Comparison of ENCODE assay signal across 8 mouse cellular contexts in genomic region chr10:76931122-76931521, GRCm38 (mm10). TPM values are rescaled to one million over a fixed set of nuclear protein-coding genes. Genes with fewer than 3 reads are reported as not detected.
DNase-seq lines count a peak whose midpoint lies in the region; ATAC-seq lines count a peak whose summit lies in the region.

No protein-coding gene starts in this region.

- 0 out of 2 replicates have a peak, but pooled peaks have one; percentile 42 for ATAC-seq in stomach, embryonic 14.5 days (ENCODE audit: insufficient number of reproducible peaks, insufficient read depth, low FRiP score, low read depth)
- ATAC-seq in hindbrain, embryonic 11.5 days (ENCODE audit: low FRiP score): no peak

- no peak overlapping the region for H3K4me3 ChIP-seq in stomach, embryonic 14.5 days (ENCODE audit: low read depth, low read length)
- no peak overlapping the region for H3K4me3 ChIP-seq in hindbrain, embryonic 11.5 days (ENCODE audit: low read depth, low read length)

- H3K9me3 ChIP-seq in stomach, embryonic 14.5 days (ENCODE audit: control insufficient read depth, low read depth, low read length): no peaks in the 10 kb centered on the region
- H3K9me3 ChIP-seq in hindbrain, embryonic 11.5 days (ENCODE audit: control insufficient read depth, low read length): no peaks in the 10 kb centered on the region

- H3K36me3 ChIP-seq in stomach, embryonic 14.5 days (ENCODE audit: control insufficient read depth, insufficient read depth, low read length): no peaks in the 10 kb centered on the region
- H3K36me3 ChIP-seq in hindbrain, embryonic 11.5 days (ENCODE audit: control insufficient read depth, insufficient read depth, low read length): no peaks in the 10 kb centered on the region

- H3K4me1 ChIP-seq in stomach, embryonic 14.5 days (ENCODE audit: control insufficient read depth, insufficient read depth, low read length): no peaks in the 10 kb centered on the region
- H3K4me1 ChIP-seq in hindbrain, embryonic 11.5 days (replicated peaks; ENCODE audit: control insufficient read depth, insufficient read depth, low read length): no peaks in the 10 kb centered on the region

- no peak overlapping the region for H3K9ac ChIP-seq in stomach, embryonic 14.5 days (replicated peaks; ENCODE audit: low read depth, low read length)
- no peak overlapping the region for H3K9ac ChIP-seq in hindbrain, embryonic 11.5 days (ENCODE audit: low read depth, low read length)

- no peak overlapping the region for H3K4me2 ChIP-seq in stomach, embryonic 14.5 days (replicated peaks; ENCODE audit: low read depth, low read length)
- no peak overlapping the region for H3K4me2 ChIP-seq in hindbrain, embryonic 11.5 days (replicated peaks; ENCODE audit: low read depth, low read length)

- no peak overlapping the region for H3K27ac ChIP-seq in stomach, embryonic 14.5 days (ENCODE audit: low read length)
- H3K27ac ChIP-seq in hindbrain, embryonic 11.5 days (ENCODE audit: low read depth, low read length): no peak overlapping the region

- 54% methylated on average over 6 of the region's 6 CpGs for WGBS in stomach, embryonic 14.5 days
- 90% methylated on average over 6 of the region's 6 CpGs for WGBS in hindbrain, embryonic 11.5 days

- no peaks in the 10 kb centered on the region for H3K27me3 ChIP-seq in stomach, embryonic 14.5 days (ENCODE audit: control insufficient read depth, insufficient read depth, low read length)
- no peaks in the 10 kb centered on the region for H3K27me3 ChIP-seq in hindbrain, embryonic 11.5 days (ENCODE audit: control insufficient read depth, insufficient read depth, low read length)

- peak; percentile 80 for DNase-seq in urinary bladder, postnatal 14 days (ENCODE audit: low spot score)
- DNase-seq in urinary bladder, adult 2 months (ENCODE audit: low spot score): no peak
- DNase-seq in cerebellum, adult 9-11 months: peak; percentile 61
- DNase-seq in heart, postnatal 4 days: peak; percentile 83
- DNase-seq in hindbrain, embryonic 11.5 days (ENCODE audit: low spot score): no peak
- no peak for DNase-seq in right cerebral cortex, postnatal 25 days
- DNase-seq in left cerebral cortex, postnatal 25 days (ENCODE audit: low spot score in 2 of 2): no peak

- intact Hi-C loops in left cerebral cortex, postnatal 25 days (cut with DNase I): no loop called here

RNA-seq across cellular contexts. Expression of gene Pcbp3, which starts 30.6 kb away (rescaled TPM):
- 32.0 and 35.4 TPM in 2 replicates for polyA plus RNA-seq in urinary bladder, adult 2 months (2012; rRNA removed)
- total RNA-seq in heart, postnatal 4 days (2021): 10 to 100 TPM; 10.0 to 11.3 TPM
- polyA plus RNA-seq in stomach, embryonic 14.5 days (2014; fragmentation: Nextera tagmentation; extraction: Ambion mirVana): 27.3 and 28.2 TPM in 2 replicates
- polyA plus RNA-seq in hindbrain, embryonic 11.5 days (2014; fragmentation: Nextera tagmentation; extraction: Ambion mirVana): 30.6 and 37.7 TPM in 2 replicates
- total RNA-seq in left cerebral cortex, postnatal 25 days (2021): 10 to 100 TPM; 67.2 to 72.4 TPM

Comparison
In these comparisons a context has a peak if more than half of its experiments do, and no peak if none do; other contexts are left out.
1. DNase-seq: peak in urinary bladder, postnatal 14 days (single experiment), cerebellum, adult 9-11 months (single experiment) and heart, postnatal 4 days (single experiment); none in urinary bladder, adult 2 months (single experiment), hindbrain, embryonic 11.5 days (single experiment), right cerebral cortex, postnatal 25 days (single experiment) and left cerebral cortex, postnatal 25 days (0 of 2).